Mouse (Mus musculus) heart, embryonic 16.5 days (tissue): Measurements from ENCODE around the gene Tgif1. TPM values are rescaled to one million over a fixed set of nuclear protein-coding genes. Genes with fewer than 3 reads are reported as not detected.

ENCODE experiments used
- ATAC-seq: fragments of 200-750 bp; cut with Nextera tagmentation; replicated peaks from 2 replicates; pipeline ENCODE4 v1.8.0; 2017; ENCODE audit warnings: moderate number of reproducible peaks; ENCODE audit not compliant: insufficient read depth, low FRiP score; ENCODE audit errors: extremely low read depth
- H3K27ac ChIP-seq: fragments of 300-500 bp; sonication (generic); 2 replicates; pipeline ENCODE4 v1.5.1; 2014; ENCODE audit warnings: mild to moderate bottlenecking, low read length, control low read depth, moderate library complexity
- H3K27me3 ChIP-seq: fragments of 300-500 bp; sonication (generic); 2 replicates; pipeline ENCODE4 v1.6.1; 2014; ENCODE audit warnings: low read length, mixed read lengths; ENCODE audit not compliant: control insufficient read depth, insufficient read depth
- H3K36me3 ChIP-seq: fragments of 300-500 bp; sonication (generic); 2 replicates; pipeline ENCODE4 v1.6.1; 2014; ENCODE audit not compliant: control insufficient read depth, insufficient read depth
- H3K4me1 ChIP-seq: fragments of 300-500 bp; sonication (generic); 2 replicates; pipeline ENCODE4 v1.6.1; 2014; ENCODE audit warnings: low read length, mixed read lengths; ENCODE audit not compliant: control insufficient read depth, insufficient read depth
- H3K4me2 ChIP-seq: fragments of 300-500 bp; sonication (generic); 2 replicates; pipeline ENCODE4 v1.6.1; 2014; ENCODE audit warnings: low read depth, mild to moderate bottlenecking, control low read depth, low read length
- H3K4me3 ChIP-seq: fragments of 300-500 bp; sonication (generic); 2 replicates; pipeline ENCODE4 v1.5.1; 2014; ENCODE audit warnings: mild to moderate bottlenecking, control low read depth, low read length
- H3K9ac ChIP-seq: fragments of 300-500 bp; sonication (generic); 2 replicates; pipeline ENCODE4 v1.6.1; 2014; ENCODE audit warnings: low read length, control low read depth
- H3K9me3 ChIP-seq: fragments of 300-500 bp; sonication (generic); replicated peaks from 2 replicates; pipeline ENCODE4 v1.6.1; 2016; ENCODE audit warnings: low read length; ENCODE audit not compliant: control insufficient read depth
- WGBS: fragments of 180-500 bp; shearing (Covaris S2); extraction: QIAGEN DNeasy Blood & Tissue Kit; methylation state at CpG from one replicate; pipeline ENCODE4 v1.1.7; 2014; 5-methylcytosine and 5-hydroxymethylcytosine counted together
- polyA plus RNA-seq: library from polyadenylated mRNA; unstranded; fragments of >200 nt; fragmentation: Nextera tagmentation; extraction: Ambion mirVana; gene quantifications from 2 replicates; pipeline ENCODE4 v1.2.1, GENCODE M21; 2015

The Tgif1 gene
- polyA plus RNA-seq, 1 experiment from 2014 or later = 20.7 TPM

DNA sequence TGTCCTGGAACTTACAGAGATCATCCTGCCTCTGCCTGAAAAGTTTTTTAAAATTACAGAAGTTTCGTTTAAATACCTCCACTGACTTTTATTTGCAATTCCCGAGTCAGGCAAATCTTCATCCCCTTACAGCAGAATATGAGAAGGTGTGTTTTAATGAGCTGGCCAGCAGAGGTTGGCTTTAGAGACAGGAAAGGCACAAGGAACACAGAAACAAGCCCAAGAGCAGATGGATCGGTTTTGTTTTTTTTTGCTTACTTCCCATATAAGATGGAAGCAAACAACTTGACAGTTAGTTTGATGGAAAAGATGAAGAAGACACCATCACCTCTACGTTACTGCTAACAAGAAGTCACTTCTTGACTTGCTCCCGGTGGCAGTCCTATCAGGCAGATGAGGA, 18.3 kb upstream of the Tgif1 start:
- no peaks in the 10 kb centered on the region for H3K36me3 ChIP-seq
- no peak overlapping the region for H3K4me3 ChIP-seq
- H3K4me1 ChIP-seq = 0 out of 2 replicates have a peak, but pooled peaks cover 2% of the 10 kb centered on the region
- no peak overlapping the region for H3K27ac ChIP-seq
- H3K4me2 ChIP-seq = no peak overlapping the region
- 60% methylated on average over 5 of the region's 5 CpGs for WGBS
- no peak for ATAC-seq
- no peak overlapping the region for H3K9ac ChIP-seq
- H3K9me3 ChIP-seq = no peaks in the 10 kb centered on the region
- no peaks in the 10 kb centered on the region for H3K27me3 ChIP-seq

DNA sequence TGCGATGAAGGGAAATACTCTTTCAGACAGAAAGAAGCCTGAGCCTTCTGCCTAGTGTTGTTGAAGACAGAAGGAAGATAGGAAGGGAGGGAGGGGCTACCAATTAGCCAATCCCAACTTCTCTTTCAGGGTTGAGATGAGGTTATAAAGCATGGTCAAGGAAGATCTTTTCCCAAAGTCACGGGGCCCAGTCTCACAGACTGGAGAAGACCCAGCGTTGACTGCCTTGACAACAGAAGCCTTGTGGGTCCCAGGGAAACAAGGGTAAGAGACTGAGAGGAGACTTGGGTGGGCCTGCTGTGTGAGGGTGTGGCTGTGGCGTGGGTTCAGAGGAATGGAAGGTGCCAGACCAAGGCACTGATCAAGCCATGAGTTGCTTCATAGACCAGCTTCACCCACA, 17.2 kb upstream of the Tgif1 start:
- no peak overlapping the region for H3K9ac ChIP-seq
- H3K4me3 ChIP-seq = no peak overlapping the region
- no peak overlapping the region for H3K4me2 ChIP-seq
- WGBS = 91% methylated on average over 4 of the region's 4 CpGs
- no peak for ATAC-seq
- no peak overlapping the region for H3K27ac ChIP-seq
- no peaks in the 10 kb centered on the region for H3K9me3 ChIP-seq
- no peaks in the 10 kb centered on the region for H3K27me3 ChIP-seq
- H3K36me3 ChIP-seq = no peaks in the 10 kb centered on the region
- 0 out of 2 replicates have a peak, but pooled peaks cover 2% of the 10 kb centered on the region for H3K4me1 ChIP-seq

- H3K9me3 ChIP-seq = no peaks in the 10 kb centered on the region
- no peak overlapping the region for H3K27ac ChIP-seq
- 0 out of 2 replicates have a peak, but pooled peaks cover 2% of the 10 kb centered on the region for H3K4me1 ChIP-seq
- no peak overlapping the region for H3K9ac ChIP-seq
- H3K36me3 ChIP-seq = no peaks in the 10 kb centered on the region
- H3K27me3 ChIP-seq = no peaks in the 10 kb centered on the region
- H3K4me2 ChIP-seq = no peak overlapping the region
- 77% methylated on average over 5 of the region's 5 CpGs for WGBS
- ATAC-seq = no peak
- H3K4me3 ChIP-seq = no peak overlapping the region
These were observed 15.4 kb upstream of the Tgif1 start for GRCm38 (mm10) chr17:70868577-70869229.

GRCm38 (mm10) chr17:70866538-70867114, 13.3 kb upstream of the Tgif1 start:
- 74% methylated on average over 6 of the region's 6 CpGs for WGBS
- ATAC-seq = no peak

DNA sequence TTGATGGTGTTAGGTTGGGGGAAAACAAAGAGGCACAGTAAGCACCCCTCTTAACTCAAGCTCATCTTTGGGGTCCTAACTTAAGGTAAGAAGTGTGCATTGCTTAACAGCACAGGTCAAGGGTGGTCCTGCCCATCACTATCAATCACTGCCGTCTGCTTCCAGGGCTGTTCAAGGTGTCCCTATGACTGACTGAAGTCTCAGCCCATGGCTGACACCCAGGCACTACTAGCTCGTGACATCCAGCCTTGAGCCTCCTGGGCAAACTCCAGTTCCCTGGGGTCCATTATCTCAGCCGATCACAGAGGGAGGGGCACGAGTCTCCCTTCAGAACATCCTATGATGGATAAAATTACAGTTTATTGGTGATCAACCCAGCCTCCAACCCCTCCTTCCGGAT, 12.7 kb upstream of the Tgif1 start:
- Histone ChIP-seq H3K4me1 (no peaks in the 10 kb centered on the region), H3K36me3 (no peaks in the 10 kb centered on the region), H3K4me2 (no peak overlapping the region), H3K9ac (no peak overlapping the region), H3K9me3 (0 out of 2 replicates have a peak, but pooled peaks cover 2% of the 10 kb centered on the region), H3K4me3 (no peak overlapping the region), H3K27ac (no peak overlapping the region), H3K27me3 (no peaks in the 10 kb centered on the region)
- no peak for ATAC-seq
- WGBS = 82% methylated on average over 5 of the region's 5 CpGs

More at GRCm38 (mm10) chr17:70866538-70867114, 13.3 kb upstream of the Tgif1 start:
- H3K9me3 ChIP-seq = 0 out of 2 replicates have a peak, but pooled peaks cover 2% of the 10 kb centered on the region
- no peak overlapping the region for H3K27ac ChIP-seq
- H3K4me1 ChIP-seq = no peaks in the 10 kb centered on the region
- no peaks in the 10 kb centered on the region for H3K27me3 ChIP-seq
- no peaks in the 10 kb centered on the region for H3K36me3 ChIP-seq
- no peak overlapping the region for H3K4me2 ChIP-seq
- no peak overlapping the region for H3K9ac ChIP-seq
- no peak overlapping the region for H3K4me3 ChIP-seq

- no peak for ATAC-seq
- H3K9ac ChIP-seq = no peak overlapping the region
- no peak overlapping the region for H3K4me3 ChIP-seq
- 73% methylated on average over 10 of the region's 10 CpGs for WGBS
- H3K9me3 ChIP-seq = 0 out of 2 replicates have a peak, but pooled peaks cover 2% of the 10 kb centered on the region
- H3K4me1 ChIP-seq = no peaks in the 10 kb centered on the region
- no peaks in the 10 kb centered on the region for H3K27me3 ChIP-seq
- no peaks in the 10 kb centered on the region for H3K36me3 ChIP-seq
- H3K4me2 ChIP-seq = no peak overlapping the region
- H3K27ac ChIP-seq = no peak overlapping the region
These were observed 11.8 kb upstream of the Tgif1 start for GRCm38 (mm10) chr17:70865060-70865604.

DNA sequence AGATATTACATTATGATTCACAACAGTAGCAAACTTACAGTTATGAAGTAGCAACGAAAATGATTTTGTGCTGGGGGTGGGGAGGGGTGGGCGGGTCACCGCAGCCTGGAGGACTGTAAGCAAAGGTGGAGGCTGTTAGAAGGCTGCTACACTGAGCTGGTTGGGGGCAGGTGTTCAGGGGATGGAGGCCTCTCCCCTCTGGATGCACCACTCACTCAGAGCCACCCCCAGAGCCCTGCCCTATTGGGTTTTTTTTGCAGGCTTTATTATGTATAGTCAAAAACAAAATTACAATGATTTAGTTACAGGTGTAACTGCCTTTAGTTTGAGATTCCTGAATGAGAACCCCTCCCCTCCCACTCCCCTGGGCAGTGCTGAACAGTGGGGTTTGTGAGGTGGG, 11.3 kb upstream of the Tgif1 start:
- WGBS = 80% methylated on average over 3 of the region's 3 CpGs
- H3K27me3 ChIP-seq = no peaks in the 10 kb centered on the region
- H3K36me3 ChIP-seq = no peaks in the 10 kb centered on the region
- ATAC-seq = no peak
- no peaks in the 10 kb centered on the region for H3K4me1 ChIP-seq
- H3K9me3 ChIP-seq = 0 out of 2 replicates have a peak, but pooled peaks cover 2% of the 10 kb centered on the region
- H3K9ac ChIP-seq = no peak overlapping the region
- no peak overlapping the region for H3K27ac ChIP-seq
- no peak overlapping the region for H3K4me2 ChIP-seq
- no peak overlapping the region for H3K4me3 ChIP-seq

- Histone ChIP-seq H3K27me3 (no peaks in the 10 kb centered on the region), H3K36me3 (no peaks in the 10 kb centered on the region), H3K4me3 (no peak overlapping the region), H3K27ac (no peak overlapping the region), H3K4me1 (no peaks in the 10 kb centered on the region), H3K9me3 (0 out of 2 replicates have a peak, but pooled peaks cover 2% of the 10 kb centered on the region), H3K9ac (no peak overlapping the region), H3K4me2 (no peak overlapping the region)
- 91% methylated on average over 8 of the region's 8 CpGs for WGBS
- no peak for ATAC-seq
These were observed 10.8 kb upstream of the Tgif1 start for GRCm38 (mm10) chr17:70864117-70864516.

DNA sequence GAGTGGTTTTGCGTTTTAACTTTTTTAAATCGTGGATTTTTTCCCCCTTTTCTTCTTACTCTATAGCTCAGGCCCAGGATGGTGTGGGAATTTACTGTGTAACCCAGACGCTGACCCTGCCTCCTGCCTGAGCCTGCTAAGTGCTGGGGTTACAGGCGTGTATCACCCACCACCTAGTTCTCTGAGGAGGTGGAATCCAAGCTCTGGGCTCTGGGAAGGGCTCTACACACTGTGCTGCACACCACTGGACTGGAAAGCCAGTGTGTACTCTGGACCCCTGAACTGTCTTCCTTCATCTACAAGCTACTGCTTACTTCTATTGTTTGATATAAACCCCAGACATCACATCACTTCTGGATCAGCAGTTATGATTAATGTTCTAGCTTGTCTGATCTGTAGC, 5.5 kb upstream of the Tgif1 start:
- no peak overlapping the region for H3K4me3 ChIP-seq
- ATAC-seq = no peak
- 81% methylated on average over 4 of the region's 4 CpGs for WGBS
- H3K27ac ChIP-seq = no peak overlapping the region
- 0 out of 2 replicates have a peak, but pooled peaks cover 2% of the 10 kb centered on the region for H3K9me3 ChIP-seq
- peaks cover 3% of the 10 kb centered on the region for H3K4me1 ChIP-seq
- H3K27me3 ChIP-seq = no peaks in the 10 kb centered on the region
- H3K36me3 ChIP-seq = no peaks in the 10 kb centered on the region
- no peak overlapping the region for H3K9ac ChIP-seq
- H3K4me2 ChIP-seq = no peak overlapping the region
